Mouse (Mus musculus): Measurements from ENCODE around the gene Tmem135.

DNA sequence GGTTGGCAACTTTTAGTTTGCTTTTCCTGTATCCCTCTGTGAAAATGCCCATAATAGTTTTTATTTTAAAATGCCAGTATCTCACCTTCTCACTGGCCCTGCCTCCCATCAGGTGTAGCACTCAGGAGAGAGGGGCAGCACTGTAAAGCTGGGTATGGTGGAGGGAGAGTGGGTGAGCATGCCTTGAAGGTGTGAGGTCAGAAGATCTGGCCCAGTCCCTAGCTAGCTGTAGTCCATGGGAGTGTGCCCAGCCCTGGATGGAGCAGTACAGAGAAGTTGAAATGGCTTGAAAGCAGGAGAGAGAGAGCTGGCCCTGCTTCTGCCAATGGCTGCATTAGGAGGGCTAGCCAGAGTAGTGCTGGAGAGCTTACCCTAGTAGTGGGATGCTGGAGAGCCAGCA lies 202.1 kb downstream of the Tmem135 start:
- TF ChIP-seq POLR2A (IDR thresholded peaks at IDR 0.05; ENCODE audit: low read depth, low read length) (no peak), CTCF (IDR thresholded peaks at IDR 0.05; ENCODE audit: extremely low read depth, insufficient read depth, insufficient read length, insufficient replicate concordance) (no peak)

All from spleen, adult 2 months (tissue).